Mouse (Mus musculus): ENCODE results near the gene Rps29. TPM values are rescaled to one million over a fixed set of nuclear protein-coding genes. Genes with fewer than 3 reads are reported as not detected.
"Not testable (repeated sequence)": the region's sequence is repeated elsewhere in the genome, so short reads cannot be mapped to it uniquely, and the experiment has no call there.

Gene Rps29
- polyA plus RNA-seq, 1 experiment from 2014 or later: 1,555 TPM

- H3K9me3 ChIP-seq: no peaks in the 10 kb centered on the region
- H3K36me3 ChIP-seq: peaks cover 23% of the 10 kb centered on the region
- H3K4me3 ChIP-seq: no peak overlapping the region
- WGBS: 93% methylated on average over 2 of the region's 2 CpGs
- H3K27ac ChIP-seq: no peak overlapping the region
- H3K4me2 ChIP-seq: no peak overlapping the region
- ATAC-seq (ENCODE audit: borderline replicate concordance, extremely low read depth, low FRiP score, low TSS enrichment): no peak
- H3K4me1 ChIP-seq: peaks cover 18% of the 10 kb centered on the region
- H3K27me3 ChIP-seq: no peaks in the 10 kb centered on the region
- no peak overlapping the region for H3K9ac ChIP-seq
Measured at GRCm38 (mm10) chr12:69171307-69171706, 12.3 kb upstream of the Rps29 start.

- ATAC-seq (ENCODE audit: borderline replicate concordance, extremely low read depth, low FRiP score, low TSS enrichment): peak; percentile 90
- Histone ChIP-seq H3K4me1 (peaks cover 18% of the 10 kb centered on the region), H3K36me3 (peaks cover 11% of the 10 kb centered on the region), H3K4me2 (peak within 1 kb of the TSS; percentile 88), H3K9me3 (no peaks in the 10 kb centered on the region), H3K27ac (peak within 1 kb of the TSS; percentile 69; the same call in 1 of the 2 replicates), H3K4me3 (peak within 1 kb of the TSS; percentile 69), H3K9ac (peak within 1 kb of the TSS; percentile 70), H3K27me3 (no peaks in the 10 kb centered on the region)
- under 1% methylated on average over 40 of the region's 40 CpGs for WGBS
Measured at GRCm38 (mm10) chr12:69168461-69169106, 9.6 kb upstream of the Rps29 start, which contains the start of gene Lrr1. Lrr1 (plus strand) TSS chr12:69168814.

- Histone ChIP-seq H3K4me1 (peaks cover 18% of the 10 kb centered on the region), H3K36me3 (peaks cover 5% of the 10 kb centered on the region; the same call in 1 of the 2 replicates), H3K9ac (peak overlapping the region; percentile 70), H3K9me3 (no peaks in the 10 kb centered on the region), H3K4me3 (peak overlapping the region; percentile 69), H3K27ac (no peak overlapping the region), H3K27me3 (no peaks in the 10 kb centered on the region), H3K4me2 (peak overlapping the region; percentile 88)
- 5% methylated on average over 18 of the region's 18 CpGs for WGBS
- peak; percentile 32; the same call in 1 of the 2 replicates for ATAC-seq (ENCODE audit: borderline replicate concordance, extremely low read depth, low FRiP score, low TSS enrichment)
Measured at GRCm38 (mm10) chr12:69167656-69168460, 8.9 kb upstream of the Rps29 start.

GRCm38 (mm10) chr12:69166861-69167581, 8.0 kb upstream of the Rps29 start:
- 69% methylated on average over 8 of the region's 8 CpGs for WGBS
- not testable (repeated sequence) for H3K36me3 ChIP-seq; H3K27me3 ChIP-seq; ATAC-seq (ENCODE audit: borderline replicate concordance, extremely low read depth, low FRiP score, low TSS enrichment); H3K9me3 ChIP-seq; H3K4me3 ChIP-seq; H3K9ac ChIP-seq; H3K27ac ChIP-seq; H3K4me2 ChIP-seq
- H3K4me1 ChIP-seq: peaks cover 18% of the 10 kb centered on the region

- peaks cover 15% of the 10 kb centered on the region for H3K4me1 ChIP-seq
- WGBS: 35% methylated on average over 3 of the region's 3 CpGs
- no peak overlapping the region for H3K4me3 ChIP-seq
- H3K9ac ChIP-seq: no peak overlapping the region
- no peak for ATAC-seq (ENCODE audit: borderline replicate concordance, extremely low read depth, low FRiP score, low TSS enrichment)
- H3K27me3 ChIP-seq: no peaks in the 10 kb centered on the region
- H3K36me3 ChIP-seq: no peaks in the 10 kb centered on the region
- H3K4me2 ChIP-seq: no peak overlapping the region
- no peak overlapping the region for H3K27ac ChIP-seq
- H3K9me3 ChIP-seq: no peaks in the 10 kb centered on the region
Measured at GRCm38 (mm10) chr12:69164904-69165303, 5.9 kb upstream of the Rps29 start.

GRCm38 (mm10) chr12:69163586-69163985, 4.6 kb upstream of the Rps29 start:
- not testable (repeated sequence) for H3K36me3 ChIP-seq; ATAC-seq (ENCODE audit: borderline replicate concordance, extremely low read depth, low FRiP score, low TSS enrichment)
- 84% methylated on average over 4 of the region's 4 CpGs for WGBS

GRCm38 (mm10) chr12:69160677-69161076, 1.7 kb upstream of the Rps29 start:
- 66% methylated on average over 2 of the region's 2 CpGs for WGBS
- not testable (repeated sequence) for H3K27ac ChIP-seq; H3K4me2 ChIP-seq; H3K4me3 ChIP-seq; H3K27me3 ChIP-seq; ATAC-seq (ENCODE audit: borderline replicate concordance, extremely low read depth, low FRiP score, low TSS enrichment); H3K9ac ChIP-seq; H3K9me3 ChIP-seq
- peaks cover 12% of the 10 kb centered on the region; the same call in 1 of the 2 replicates for H3K4me1 ChIP-seq
- H3K36me3 ChIP-seq: peaks cover 18% of the 10 kb centered on the region

More at GRCm38 (mm10) chr12:69163586-69163985, 4.6 kb upstream of the Rps29 start:
- H3K9me3 ChIP-seq, H3K4me2 ChIP-seq, H3K27ac ChIP-seq, H3K27me3 ChIP-seq, H3K9ac ChIP-seq, H3K4me3 ChIP-seq, H3K4me1 ChIP-seq: not testable (repeated sequence)

- Histone ChIP-seq H3K4me1 (peaks cover 12% of the 10 kb centered on the region; the same call in 1 of the 2 replicates), H3K27me3 (no peaks in the 10 kb centered on the region), H3K9me3 (no peaks in the 10 kb centered on the region), H3K9ac (no peak overlapping the region), H3K27ac (peak overlapping the region; percentile 61; the same call in 1 of the 2 replicates), H3K4me2 (peak overlapping the region; percentile 40), H3K36me3 (peaks cover 19% of the 10 kb centered on the region), H3K4me3 (peak overlapping the region; percentile 78)
- ATAC-seq (ENCODE audit: borderline replicate concordance, extremely low read depth, low FRiP score, low TSS enrichment): no peak
- 4% methylated on average over 9 of the region's 9 CpGs for WGBS
Measured at GRCm38 (mm10) chr12:69159578-69159940, 573 bp upstream of the Rps29 start.

- peak overlapping the region; percentile 84 for H3K9ac ChIP-seq
- peak overlapping the region; percentile 63 for H3K4me2 ChIP-seq
- H3K27me3 ChIP-seq: no peaks in the 10 kb centered on the region
- H3K27ac ChIP-seq: peak overlapping the region; percentile 91
- H3K4me3 ChIP-seq: peak overlapping the region; percentile 78
- no peaks in the 10 kb centered on the region for H3K9me3 ChIP-seq
- H3K4me1 ChIP-seq: peaks cover 12% of the 10 kb centered on the region; the same call in 1 of the 2 replicates
- WGBS: under 1% methylated on average over 19 of the region's 19 CpGs
- H3K36me3 ChIP-seq: peaks cover 19% of the 10 kb centered on the region
- no peak for ATAC-seq (ENCODE audit: borderline replicate concordance, extremely low read depth, low FRiP score, low TSS enrichment)
Measured at GRCm38 (mm10) chr12:69158366-69158764, 621 bp downstream of the Rps29 start.

GRCm38 (mm10) chr12:69157107-69157506, 1.9 kb downstream of the Rps29 start:
- ATAC-seq (ENCODE audit: borderline replicate concordance, extremely low read depth, low FRiP score, low TSS enrichment): no peak
- no peak overlapping the region for H3K9ac ChIP-seq
- peaks cover 12% of the 10 kb centered on the region; the same call in 1 of the 2 replicates for H3K4me1 ChIP-seq
- peaks cover 19% of the 10 kb centered on the region for H3K36me3 ChIP-seq
- no peaks in the 10 kb centered on the region for H3K27me3 ChIP-seq
- H3K4me3 ChIP-seq: no peak overlapping the region
- 89% methylated on average over 2 of the region's 2 CpGs for WGBS
- H3K4me2 ChIP-seq: no peak overlapping the region
- no peak overlapping the region for H3K27ac ChIP-seq
- H3K9me3 ChIP-seq: no peaks in the 10 kb centered on the region

GRCm38 (mm10) chr12:69156436-69156835, 2.5 kb downstream of the Rps29 start:
- 72% methylated on average over 4 of the region's 4 CpGs for WGBS
- no peak overlapping the region for H3K4me3 ChIP-seq
- H3K4me2 ChIP-seq: no peak overlapping the region
- peaks cover 12% of the 10 kb centered on the region; the same call in 1 of the 2 replicates for H3K4me1 ChIP-seq
- no peaks in the 10 kb centered on the region for H3K9me3 ChIP-seq
- no peak overlapping the region for H3K27ac ChIP-seq
- peaks cover 19% of the 10 kb centered on the region for H3K36me3 ChIP-seq
- H3K9ac ChIP-seq: no peak overlapping the region
- no peaks in the 10 kb centered on the region for H3K27me3 ChIP-seq
- ATAC-seq (ENCODE audit: borderline replicate concordance, extremely low read depth, low FRiP score, low TSS enrichment): no peak

Data from lung, embryonic 15.5 days (tissue).